Mouse (Mus musculus) pancreas, adult 10 weeks (tissue): Measurements from ENCODE around the gene Pvalb. TPM values are rescaled to one million over a fixed set of nuclear protein-coding genes. Genes with fewer than 3 reads are reported as not detected.

ENCODE experiments used
- polyA plus RNA-seq: library from polyadenylated mRNA; stranded (reverse); fragments of 350-450 nt; fragmentation: Illumina TruSeq; extraction: RNeasy Lipid Tissue Mini Kit (QIAGEN cat#74804); gene quantifications from one replicate; pipeline ENCODE4 v1.2.3, GENCODE M21; 2015; ENCODE audit warnings: low read depth, low replicate concordance; ENCODE audit not compliant: insufficient read depth

The Pvalb gene
- polyA plus RNA-seq: not detected

GRCm38 (mm10) chr15:78206312-78206711, at the start of gene Pvalb:
TSS of gene Pvalb (minus strand) at chr15:78206400.

GRCm38 (mm10) chr15:78244695-78245492, 38.7 kb upstream of the Pvalb start, which contains the start of gene Ncf4:
TSS of gene Ncf4 (plus strand) at chr15:78244801.

GRCm38 (mm10) chr15:78173972-78174886, 32.0 kb downstream of the Pvalb start, which contains the start of gene Ift27:
TSS of gene Ift27 (minus strand) at chr15:78174107.

Other genes starting within 250 kb of the Pvalb start
- 4.8 TPM for gene Foxred2, start 249.7 kb downstream of the Pvalb start, polyA plus RNA-seq
- 32.9 TPM for gene Eif3d, start 235.6 kb downstream of the Pvalb start, polyA plus RNA-seq
- gene Cacng2, start 86.4 kb downstream of the Pvalb start, polyA plus RNA-seq: not detected
- 6.8 TPM for gene Ift27, start 32.3 kb downstream of the Pvalb start, polyA plus RNA-seq
- gene Ncf4, start 38.4 kb upstream of the Pvalb start, polyA plus RNA-seq: 1.8 TPM
- 1.5 TPM for gene Csf2rb2, start 99.3 kb upstream of the Pvalb start, polyA plus RNA-seq
- gene Csf2rb, start 119.4 kb upstream of the Pvalb start, polyA plus RNA-seq: 5.7 TPM
- not detected for gene Tex33, start 189.5 kb upstream of the Pvalb start, polyA plus RNA-seq
- 10.8 TPM for gene Tst, start 199.5 kb upstream of the Pvalb start, polyA plus RNA-seq
- 10.4 TPM for gene Mpst, start 200.0 kb upstream of the Pvalb start, polyA plus RNA-seq
- 13.0 TPM for gene Kctd17, start 222.2 kb upstream of the Pvalb start, polyA plus RNA-seq